Mouse (Mus musculus) intestine, embryonic 14.5 days (tissue): Measurements from ENCODE around the gene Gm9736. TPM values are rescaled to one million over a fixed set of nuclear protein-coding genes. Genes with fewer than 3 reads are reported as not detected.
"Not testable (repeated sequence)": the region's sequence is repeated elsewhere in the genome, so short reads cannot be mapped to it uniquely, and the experiment has no call there.

ENCODE experiments used
- ATAC-seq: fragments of 200-750 bp; cut with Nextera tagmentation; replicated peaks from 2 replicates; pipeline ENCODE4 v1.8.0; 2017; ENCODE audit warnings: low read depth, moderate number of reproducible peaks, moderate TSS enrichment, moderate library complexity; ENCODE audit not compliant: low FRiP score, low TSS enrichment
- DNase-seq: peaks from one replicate; pipeline ENCODE4 v3.0.0-alpha.2; 2018; ENCODE audit warnings: low spot score
- H3K27ac ChIP-seq: fragments of 300-500 bp; sonication (generic); 2 replicates; pipeline ENCODE4 v1.5.1; 2014; ENCODE audit warnings: low read depth, mild to moderate bottlenecking, control low read depth
- H3K27me3 ChIP-seq: fragments of 300-500 bp; sonication (generic); replicated peaks from 2 replicates; pipeline ENCODE4 v1.6.1; 2014; ENCODE audit warnings: low read length, control low read depth; ENCODE audit not compliant: control insufficient read depth, insufficient read depth
- H3K36me3 ChIP-seq: fragments of 300-500 bp; sonication (generic); 2 replicates; pipeline ENCODE4 v1.6.1; 2014; ENCODE audit warnings: low read length, control low read depth; ENCODE audit not compliant: control insufficient read depth, insufficient read depth
- H3K4me1 ChIP-seq: fragments of 300-500 bp; sonication (generic); replicated peaks from 2 replicates; pipeline ENCODE4 v1.6.1; 2014; ENCODE audit warnings: low read length, control low read depth, mixed read lengths; ENCODE audit not compliant: control insufficient read depth, insufficient read depth
- H3K4me2 ChIP-seq: fragments of 300-500 bp; sonication (generic); 2 replicates; pipeline ENCODE4 v1.6.1; 2014; ENCODE audit warnings: low read length
- H3K4me3 ChIP-seq: fragments of 300-500 bp; sonication (generic); 2 replicates; pipeline ENCODE4 v1.5.1; 2014; ENCODE audit warnings: low read depth, low read length, control low read depth, mixed read lengths
- H3K9ac ChIP-seq: fragments of 300-500 bp; sonication (generic); 2 replicates; pipeline ENCODE4 v1.6.1; 2014; ENCODE audit warnings: mild to moderate bottlenecking, low read length
- H3K9me3 ChIP-seq: fragments of 300-500 bp; sonication (generic); 2 replicates; pipeline ENCODE4 v1.6.1; 2016; ENCODE audit warnings: low read length, control low read depth; ENCODE audit not compliant: control insufficient read depth
- WGBS: fragments of 180-500 bp; shearing (Covaris S2); extraction: QIAGEN DNeasy Blood & Tissue Kit; methylation state at CpG from one replicate; pipeline ENCODE4 v1.1.7; 2014; 5-methylcytosine and 5-hydroxymethylcytosine counted together
- polyA plus RNA-seq: library from polyadenylated mRNA; unstranded; fragments of >200 nt; fragmentation: Nextera tagmentation; extraction: Ambion mirVana; gene quantifications from 2 replicates; pipeline ENCODE4 v1.2.1, GENCODE M21; 2014

Gene Gm9736
- polyA plus RNA-seq, 1 experiment from 2014 or later: not detected

DNA sequence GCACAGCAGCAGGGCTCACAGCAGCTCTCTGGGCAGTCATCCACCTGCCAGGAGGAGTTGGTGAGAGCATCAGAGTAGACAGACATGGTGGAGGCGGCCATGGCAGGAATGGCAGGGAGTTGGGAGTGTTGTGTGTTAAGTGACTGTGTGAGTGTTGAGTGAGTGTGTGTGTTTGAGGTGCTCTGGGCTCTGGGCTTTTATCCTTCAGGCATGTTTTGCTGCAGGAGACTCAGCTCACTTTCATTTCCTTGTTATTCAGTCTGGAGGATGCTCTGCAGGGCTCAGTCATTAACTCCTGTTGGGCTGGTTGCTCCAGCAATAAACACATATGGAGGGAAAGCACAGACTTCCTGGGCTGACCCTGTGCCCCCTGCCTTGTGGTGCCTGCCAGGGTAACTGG, 31.3 kb upstream of the Gm9736 start, which contains the start of gene Gm3250:
Gm3250 (minus strand) TSS at position 101 of the 400 bp plus-strand sequence.
- not testable (repeated sequence) for H3K4me1 ChIP-seq, H3K27ac ChIP-seq, H3K36me3 ChIP-seq, H3K27me3 ChIP-seq, ATAC-seq, H3K4me2 ChIP-seq, H3K4me3 ChIP-seq, H3K9ac ChIP-seq, DNase-seq, H3K9me3 ChIP-seq
- no CpG with 5 or more reads among the region's 1 CpGs for WGBS

- WGBS: 58% methylated on average over 1 of the region's 1 CpGs
- H3K4me2 ChIP-seq, H3K4me1 ChIP-seq, DNase-seq, H3K9me3 ChIP-seq, H3K4me3 ChIP-seq, H3K27me3 ChIP-seq, H3K36me3 ChIP-seq, H3K9ac ChIP-seq, H3K27ac ChIP-seq, ATAC-seq: not testable (repeated sequence)
These were observed 25.7 kb upstream of the Gm9736 start, which contains the start of gene Gm7138 for GRCm38 (mm10) chr10:77776844-77777243. Gene Gm7138 (minus strand): TSS chr10:77776944.

DNA sequence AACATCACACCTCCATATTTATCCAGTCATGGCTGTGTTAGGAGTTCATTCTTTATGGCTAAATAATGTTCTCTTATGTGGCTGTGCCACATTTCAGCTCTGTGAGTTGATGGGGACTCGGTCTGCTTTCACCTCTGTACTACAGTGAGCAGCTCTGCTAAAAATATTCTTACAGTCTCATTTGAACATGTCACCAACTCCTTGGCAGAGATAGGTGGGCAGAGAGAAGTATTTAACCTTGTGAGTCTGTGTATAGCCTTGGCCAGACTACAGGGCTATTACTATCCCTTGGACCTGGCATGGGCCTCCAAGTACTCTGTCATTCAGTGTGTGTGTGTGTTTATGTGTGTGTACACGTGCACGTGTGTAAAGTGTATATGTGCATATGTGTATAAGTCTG, 21.0 kb upstream of the Gm9736 start:
- 90% methylated on average over 1 of the region's 3 CpGs for WGBS
- H3K27me3 ChIP-seq, H3K4me2 ChIP-seq: not testable (repeated sequence)

DNA sequence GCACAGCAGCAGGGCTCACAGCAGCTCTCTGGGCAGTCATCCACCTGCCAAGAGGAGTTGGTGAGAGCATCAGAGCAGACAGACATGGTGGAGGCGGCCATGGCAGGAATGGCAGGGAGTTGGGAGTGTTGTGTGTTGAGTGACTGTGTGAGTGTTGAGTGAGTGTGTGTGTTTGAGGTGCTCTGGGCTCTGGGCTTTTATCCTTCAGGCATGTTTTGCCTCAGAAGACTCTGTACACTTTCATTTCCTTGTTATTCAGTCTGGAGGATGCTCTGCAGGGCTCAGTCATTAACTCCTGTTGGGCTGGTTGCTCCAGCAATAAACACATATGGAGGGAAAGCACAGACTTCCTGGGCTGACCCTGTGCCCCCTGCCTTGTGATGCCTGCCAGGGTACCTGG, 20.1 kb upstream of the Gm9736 start, which contains the start of gene Gm3238:
Gm3238 (minus strand) TSS at position 101 of the 400 bp plus-strand sequence.
- H3K27me3 ChIP-seq, H3K27ac ChIP-seq, DNase-seq, H3K9me3 ChIP-seq, H3K4me2 ChIP-seq, H3K4me1 ChIP-seq, H3K36me3 ChIP-seq, H3K4me3 ChIP-seq, H3K9ac ChIP-seq, ATAC-seq: not testable (repeated sequence)
- WGBS: 75% methylated on average over 1 of the region's 1 CpGs

More for the DNA sequence above, 21.0 kb upstream of the Gm9736 start:
- not testable (repeated sequence) for H3K27ac ChIP-seq, H3K9me3 ChIP-seq, H3K4me1 ChIP-seq, DNase-seq, ATAC-seq, H3K4me3 ChIP-seq, H3K36me3 ChIP-seq, H3K9ac ChIP-seq

DNA sequence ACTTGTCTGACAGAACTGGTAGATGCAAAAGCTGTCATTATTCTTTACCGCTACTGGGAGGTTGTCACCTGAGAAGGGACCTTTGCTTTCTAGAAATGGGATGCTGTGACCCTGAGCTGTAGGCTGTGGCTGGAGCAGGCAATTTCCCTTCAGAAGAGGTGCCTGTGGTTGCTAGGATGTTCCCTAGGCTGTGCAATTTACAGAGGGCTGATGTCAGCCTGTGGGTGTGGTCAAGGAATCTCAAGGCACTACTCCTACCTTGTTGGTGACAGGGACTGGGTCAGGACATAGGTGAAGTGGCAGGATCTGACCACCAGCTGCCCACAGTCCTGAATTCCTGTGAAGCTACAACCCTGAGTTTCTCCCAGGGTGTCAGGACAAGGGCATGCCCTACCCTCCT, 18.6 kb upstream of the Gm9736 start:
- no peak overlapping the region for H3K4me2 ChIP-seq
- no peaks in the 10 kb centered on the region for H3K27me3 ChIP-seq
- ATAC-seq (no peak), DNase-seq (no peak)
- H3K9ac ChIP-seq: no peak overlapping the region
- no peaks in the 10 kb centered on the region for H3K9me3 ChIP-seq
- H3K36me3 ChIP-seq: no peaks in the 10 kb centered on the region
- no peak overlapping the region for H3K4me3 ChIP-seq
- WGBS: 81% methylated on average over 1 of the region's 1 CpGs
- H3K27ac ChIP-seq: no peak overlapping the region
- no peaks in the 10 kb centered on the region for H3K4me1 ChIP-seq

DNA sequence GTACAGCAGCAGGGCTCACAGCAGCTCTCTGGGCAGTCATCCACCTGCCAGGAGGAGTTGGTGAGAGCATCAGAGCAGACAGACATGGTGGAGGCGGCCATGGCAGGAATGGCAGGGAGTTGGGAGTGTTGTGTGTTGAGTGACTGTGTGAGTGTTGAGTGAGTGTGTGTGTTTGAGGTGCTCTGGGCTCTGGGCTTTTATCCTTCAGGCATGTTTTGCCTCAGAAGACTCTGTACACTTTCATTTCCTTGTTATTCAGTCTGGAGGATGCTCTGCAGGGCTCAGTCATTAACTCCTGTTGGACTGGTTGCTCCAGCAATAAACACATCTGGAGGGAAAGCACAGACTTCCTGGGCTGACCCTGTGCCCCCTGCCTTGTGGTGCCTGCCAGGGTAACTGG, 8.4 kb upstream of the Gm9736 start, which contains the start of gene Gm3233:
Gm3233 (minus strand) TSS at position 101 of the 400 bp plus-strand sequence.
- not testable (repeated sequence) for H3K4me1 ChIP-seq, H3K4me2 ChIP-seq, H3K9ac ChIP-seq, H3K27me3 ChIP-seq, H3K27ac ChIP-seq, H3K36me3 ChIP-seq, DNase-seq, H3K9me3 ChIP-seq, H3K4me3 ChIP-seq, ATAC-seq
- no CpG with 5 or more reads among the region's 1 CpGs for WGBS

GRCm38 (mm10) chr10:77753448-77753847, 2.3 kb upstream of the Gm9736 start:
- Histone ChIP-seq H3K4me2 (no peak overlapping the region), H3K9ac (no peak overlapping the region), H3K36me3 (no peaks in the 10 kb centered on the region), H3K4me3 (no peak overlapping the region), H3K4me1 (no peaks in the 10 kb centered on the region), H3K27ac (no peak overlapping the region), H3K27me3 (no peaks in the 10 kb centered on the region), H3K9me3 (no peaks in the 10 kb centered on the region)
- ATAC-seq (no peak), DNase-seq (no peak)

- ATAC-seq, DNase-seq, H3K9me3 ChIP-seq, H3K27me3 ChIP-seq, H3K27ac ChIP-seq, H3K4me1 ChIP-seq, H3K9ac ChIP-seq, H3K4me2 ChIP-seq, H3K36me3 ChIP-seq, H3K4me3 ChIP-seq: not testable (repeated sequence)
- WGBS: 66% methylated on average over 3 of the region's 3 CpGs
These were observed 1.2 kb upstream of the Gm9736 start for GRCm38 (mm10) chr10:77752312-77752711.

DNA sequence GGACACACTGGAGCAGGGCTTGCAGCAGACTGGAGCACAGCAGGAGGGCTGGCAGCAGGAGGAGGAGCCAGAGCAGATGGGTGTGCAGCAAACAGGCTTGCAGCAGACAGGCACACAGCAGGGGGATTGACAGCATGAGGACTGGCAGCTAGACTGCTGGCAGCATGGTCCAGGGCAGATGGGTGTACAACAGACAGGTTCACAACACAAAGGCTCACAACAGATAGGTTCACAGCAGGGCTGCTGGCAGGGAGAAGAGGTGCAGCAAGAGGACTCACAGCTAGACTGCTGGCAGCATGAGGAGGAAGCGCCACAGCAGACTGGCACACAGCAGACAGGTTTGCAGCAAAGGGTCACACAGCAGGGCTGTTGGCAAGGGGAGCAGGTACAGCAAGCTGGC, 468 bp downstream of the Gm9736 start:
- H3K36me3 ChIP-seq, H3K4me2 ChIP-seq, H3K9me3 ChIP-seq, H3K9ac ChIP-seq, H3K4me1 ChIP-seq, H3K4me3 ChIP-seq, DNase-seq, ATAC-seq, H3K27ac ChIP-seq, H3K27me3 ChIP-seq: not testable (repeated sequence)
- WGBS: 72% methylated on average over 1 of the region's 1 CpGs
